Comparison of ENCODE assay signal across 8 mouse cellular contexts in the genomic region with DNA sequence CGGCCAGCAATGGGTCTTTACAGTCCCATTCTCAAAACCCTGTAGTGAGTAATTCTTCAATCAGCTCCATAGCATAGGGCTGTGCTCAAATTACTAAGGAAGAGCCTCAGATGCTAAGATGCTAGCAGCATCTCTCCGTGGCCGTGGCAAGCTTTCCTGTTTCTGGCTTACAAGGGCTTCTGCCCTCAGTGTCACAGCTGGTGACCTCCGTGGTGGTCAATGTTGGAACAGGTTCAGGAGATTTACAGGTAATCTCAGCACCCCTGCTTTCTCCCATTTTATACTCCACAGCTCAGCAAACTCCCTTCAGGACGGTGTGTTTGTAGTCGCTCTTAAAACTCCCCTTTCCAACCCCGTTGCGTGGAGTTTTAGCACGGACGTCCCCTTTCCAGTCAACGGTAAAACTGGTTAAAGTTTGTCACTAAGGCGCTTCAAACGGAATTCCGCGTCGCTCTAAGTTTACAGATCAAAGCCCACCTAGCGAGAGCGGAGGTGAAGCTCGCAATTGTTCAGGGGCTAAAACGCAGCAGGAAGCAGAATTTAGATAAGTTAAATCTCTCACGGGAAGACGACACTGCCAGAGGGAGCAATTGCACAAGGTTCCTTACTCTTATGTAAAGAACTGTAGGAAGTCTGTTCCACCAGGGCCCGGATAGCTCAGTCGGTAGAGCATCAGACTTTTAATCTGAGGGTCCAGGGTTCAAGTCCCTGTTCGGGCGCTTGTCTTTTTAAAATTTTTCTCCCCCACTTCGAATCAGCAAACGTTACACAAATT. TPM values are rescaled to one million over a fixed set of nuclear protein-coding genes. Genes with fewer than 3 reads are reported as not detected.
A peak's percentile ranks its signal among the peaks of the same experiment; 100 is the strongest.
DNase-seq lines count a peak whose midpoint lies in the region; TF ChIP-seq lines count a peak whose summit lies in the region.

No protein-coding gene starts in this region.

- H3K27ac ChIP-seq in cortical plate, adult 2 months (ENCODE audit: insufficient read depth, low read length), result no peak overlapping the region
- H3K27ac ChIP-seq in midbrain, embryonic 10.5 days (replicated peaks), result peak overlapping the region; percentile 76

- H3K9me3 ChIP-seq in midbrain, embryonic 10.5 days (replicated peaks), result no peaks in the 10 kb centered on the region

- WGBS in midbrain, embryonic 10.5 days, result 1% methylated on average over 28 of the region's 28 CpGs

- no peaks in the 10 kb centered on the region for H3K36me3 ChIP-seq in midbrain, embryonic 10.5 days

- TF ChIP-seq POLR2A in cortical plate, adult 2 months (IDR thresholded peaks at IDR 0.05; ENCODE audit: extremely low read depth, insufficient read depth, low read length), result no peak

- TF ChIP-seq CTCF in cortical plate, adult 2 months (IDR thresholded peaks at IDR 0.05; ENCODE audit: extremely low read depth, insufficient read depth, low read length), result no peak

- no peaks in the 10 kb centered on the region for H3K4me1 ChIP-seq in cortical plate, adult 2 months (ENCODE audit: control insufficient read depth, insufficient read depth, low read length)
- peaks cover 13% of the 10 kb centered on the region for H3K4me1 ChIP-seq in midbrain, embryonic 10.5 days

- no peaks in the 10 kb centered on the region for H3K27me3 ChIP-seq in midbrain, embryonic 10.5 days (ENCODE audit: low read depth, poor library complexity, severe bottlenecking)

- peak; percentile 68 for DNase-seq in gastrocnemius, adult 18-20 months (ENCODE audit: low spot score)
- DNase-seq in gastrocnemius, postnatal 10 days, result no peak
- peak; percentile 39 for DNase-seq in gastrocnemius, postnatal 25 days
- peak; percentile 45 for DNase-seq in kidney, adult 11 months
- DNase-seq in left cerebral cortex, postnatal 4 days, result peak; percentile 42
- peak; percentile 85 for DNase-seq in midbrain, embryonic 10.5 days (ENCODE audit: low spot score)
- DNase-seq in spleen, adult 12 weeks (ENCODE audit: low spot score), result peak; percentile 63

- peak overlapping the region; percentile 61 for H3K4me3 ChIP-seq in cortical plate, adult 2 months (ENCODE audit: insufficient read depth, low read length)
- peak overlapping the region; percentile 67 for H3K4me3 ChIP-seq in midbrain, embryonic 10.5 days

- intact Hi-C loops in left cerebral cortex, postnatal 4 days (cut with DNase I), result no loop called here

RNA-seq across cellular contexts. Expression of a gene that starts 3.1 kb away (rescaled TPM):
- total RNA-seq in gastrocnemius, adult 18-20 months (2021), result 10 to 100 TPM; 20.6 to 22.3 TPM
- total RNA-seq in gastrocnemius, postnatal 10 days (2021), result 10 to 100 TPM; 35.8 to 48.4 TPM
- polyA plus RNA-seq in cortical plate, adult 2 months (2012; rRNA removed), result 67.3 and 68.3 TPM in 2 replicates
- total RNA-seq in gastrocnemius, postnatal 25 days (2021), result 10 to 100 TPM; 26.6 to 29.2 TPM
- 100 to 1,000 TPM; 103 to 109 TPM for total RNA-seq in left cerebral cortex, postnatal 4 days (2021)
- polyA plus RNA-seq in midbrain, embryonic 10.5 days (2016; fragmentation: Nextera tagmentation; extraction: Ambion mirVana), result 34.6 and 37.7 TPM in 2 replicates

RNA-seq across cellular contexts. Expression of a gene that starts 12.0 kb away (rescaled TPM):
- total RNA-seq in gastrocnemius, adult 18-20 months (2021), result 10 to 100 TPM in 1 of 2 experiments, 1 to 10 TPM in 1; 8.2 to 10.8 TPM
- 10 to 100 TPM; 29.9 to 38.2 TPM for total RNA-seq in gastrocnemius, postnatal 10 days (2021)
- 11.1 and 12.0 TPM in 2 replicates for polyA plus RNA-seq in cortical plate, adult 2 months (2012; rRNA removed)
- total RNA-seq in gastrocnemius, postnatal 25 days (2021), result 10 to 100 TPM; 10.8 to 12.0 TPM
- 10 to 100 TPM; 52.0 to 56.3 TPM for total RNA-seq in left cerebral cortex, postnatal 4 days (2021)
- 14.1 and 18.2 TPM in 2 replicates for polyA plus RNA-seq in midbrain, embryonic 10.5 days (2016; fragmentation: Nextera tagmentation; extraction: Ambion mirVana)
